Mouse (Mus musculus) neural tube, postnatal 0 days (tissue): ENCODE data around the gene Nr2f6. TPM values are rescaled to one million over a fixed set of nuclear protein-coding genes. Genes with fewer than 3 reads are reported as not detected.

ENCODE experiments used
- polyA plus RNA-seq: library from polyadenylated mRNA; unstranded; fragments of >200 nt; fragmentation: Nextera tagmentation; extraction: Ambion mirVana; gene quantifications from 2 replicates; pipeline ENCODE4 v1.2.1, GENCODE M21; 2015

Gene Nr2f6
- polyA plus RNA-seq = 38.2 and 41.9 TPM in 2 replicates

DNA sequence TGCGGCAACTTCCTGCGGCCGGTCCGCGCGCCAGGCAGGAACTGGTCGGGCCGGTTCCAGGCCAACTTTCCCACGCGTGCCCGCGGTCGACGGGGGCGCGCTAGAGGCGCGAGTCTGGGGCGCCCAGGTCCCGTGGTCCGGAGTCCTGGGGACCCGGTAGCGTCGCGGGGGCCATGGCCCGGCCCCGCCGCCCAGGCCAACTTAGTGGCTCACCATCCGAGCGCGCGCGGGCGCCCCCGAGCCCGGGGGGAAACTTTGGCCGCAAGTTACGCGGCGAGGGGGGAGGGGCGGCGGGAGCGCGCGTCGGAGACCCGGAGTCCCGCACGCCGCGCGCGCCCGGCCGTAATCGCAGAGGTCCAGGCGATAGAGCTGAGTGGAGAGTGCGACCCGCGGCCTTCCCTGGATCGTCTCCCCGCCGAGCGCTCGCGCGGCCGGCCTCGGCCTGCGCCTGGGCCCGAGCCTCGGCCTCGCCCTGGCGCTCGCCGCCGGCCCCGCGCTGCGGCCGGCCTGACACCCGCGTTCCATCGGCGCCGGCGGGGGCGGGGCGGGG lies at the start of gene Nr2f6:
Gene Nr2f6, minus strand, starts transcription at position 540 of the 550 bp plus-strand sequence.

DNA sequence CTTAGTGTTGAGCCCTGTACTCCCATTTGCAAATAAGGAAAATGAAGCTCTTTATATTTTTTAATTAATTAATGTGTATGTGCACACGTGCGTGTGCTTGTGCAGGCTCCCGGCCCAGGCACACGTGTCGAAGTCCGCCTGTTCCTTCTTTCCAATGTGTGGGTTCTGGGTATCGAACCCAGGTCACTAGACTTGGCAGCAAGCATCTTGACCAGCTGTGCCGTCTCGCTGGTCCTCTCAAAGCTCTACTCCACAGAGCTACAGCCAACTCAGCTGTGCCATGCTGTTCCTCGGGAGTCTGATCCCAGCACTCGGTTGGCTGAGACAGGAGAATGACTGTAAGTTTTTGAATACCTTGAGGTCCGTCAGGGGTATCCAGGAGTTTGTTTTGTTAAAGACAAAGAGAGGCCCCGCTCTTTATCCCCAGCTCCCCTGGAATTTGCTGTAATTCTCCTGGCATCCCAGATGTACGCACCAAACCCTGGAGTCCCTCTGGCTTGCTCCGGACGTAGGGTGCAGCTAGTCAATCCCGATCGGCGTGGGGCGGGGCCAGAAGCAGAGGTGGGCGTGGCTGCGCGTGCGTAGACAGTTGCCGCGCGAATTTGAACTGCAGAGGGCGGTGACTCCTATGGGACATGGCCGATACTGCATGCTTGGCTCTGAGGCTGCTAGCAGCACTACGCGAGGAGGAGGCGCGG lies 23.8 kb upstream of the Nr2f6 start, which contains the start of gene Ankle1:
Gene Ankle1, plus strand, starts transcription at position 610 of the 698 bp plus-strand sequence.

GRCm38 (mm10) chr8:71396639-71397305 lies 15.0 kb upstream of the Nr2f6 start, which contains the start of gene Babam1:
Gene Babam1, plus strand, starts transcription at chr8:71396861.

DNA sequence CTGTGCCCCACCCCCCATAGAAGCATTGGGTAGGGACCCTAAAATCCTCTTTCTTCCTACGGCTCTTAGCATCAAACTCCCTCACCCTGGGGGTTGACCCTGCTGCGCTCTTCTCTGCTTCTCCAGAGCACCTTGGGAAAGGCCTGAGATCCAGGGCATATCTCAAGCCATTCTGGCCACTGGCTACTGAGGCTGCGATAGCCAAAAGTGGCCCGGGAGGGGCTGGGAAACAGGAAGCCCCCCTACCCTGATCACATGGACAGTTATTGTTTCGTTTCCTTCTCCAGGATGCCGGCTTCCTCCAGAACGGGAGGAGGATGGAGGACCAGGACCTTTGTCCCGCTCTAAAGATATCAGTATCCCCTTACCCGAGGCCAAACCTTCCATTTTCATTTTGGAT lies 13.9 kb upstream of the Nr2f6 start, which contains the start of gene Ushbp1:
Gene Ushbp1, minus strand, starts transcription at position 174 of the 400 bp plus-strand sequence.

DNA sequence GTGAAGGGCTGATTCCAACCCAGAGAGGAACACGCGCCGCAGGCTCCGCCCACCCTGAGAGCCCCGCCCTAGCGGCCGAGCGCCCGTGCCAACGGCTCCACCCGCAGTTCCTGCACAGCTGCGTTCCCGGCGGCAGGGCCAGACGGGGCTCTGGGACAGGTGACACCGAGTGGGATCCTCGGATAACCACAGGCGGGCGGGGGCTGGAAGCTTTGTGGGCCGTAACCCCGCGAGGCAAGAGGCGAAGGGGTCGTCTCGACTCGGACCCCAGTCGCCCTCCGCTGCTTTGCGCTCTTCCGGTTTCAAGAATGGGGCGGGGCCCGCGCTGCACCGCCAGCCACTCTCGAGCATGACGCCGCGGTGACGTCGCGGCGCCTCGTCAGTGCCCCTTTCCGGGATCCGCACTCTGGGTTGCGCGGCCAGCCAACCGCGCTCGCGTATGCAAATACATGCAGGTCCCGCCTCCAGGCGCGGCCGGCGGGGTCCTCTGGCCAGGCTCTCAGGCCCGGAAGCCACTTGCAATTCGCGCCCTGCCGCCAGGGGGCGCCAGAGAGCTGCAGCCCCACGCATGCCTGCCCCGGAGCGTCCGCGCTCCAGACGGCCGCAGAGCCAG lies 10.4 kb downstream of the Nr2f6 start, which contains the start of gene Ocel1:
Gene Ocel1, plus strand, starts transcription at position 63 of the 613 bp plus-strand sequence.

DNA sequence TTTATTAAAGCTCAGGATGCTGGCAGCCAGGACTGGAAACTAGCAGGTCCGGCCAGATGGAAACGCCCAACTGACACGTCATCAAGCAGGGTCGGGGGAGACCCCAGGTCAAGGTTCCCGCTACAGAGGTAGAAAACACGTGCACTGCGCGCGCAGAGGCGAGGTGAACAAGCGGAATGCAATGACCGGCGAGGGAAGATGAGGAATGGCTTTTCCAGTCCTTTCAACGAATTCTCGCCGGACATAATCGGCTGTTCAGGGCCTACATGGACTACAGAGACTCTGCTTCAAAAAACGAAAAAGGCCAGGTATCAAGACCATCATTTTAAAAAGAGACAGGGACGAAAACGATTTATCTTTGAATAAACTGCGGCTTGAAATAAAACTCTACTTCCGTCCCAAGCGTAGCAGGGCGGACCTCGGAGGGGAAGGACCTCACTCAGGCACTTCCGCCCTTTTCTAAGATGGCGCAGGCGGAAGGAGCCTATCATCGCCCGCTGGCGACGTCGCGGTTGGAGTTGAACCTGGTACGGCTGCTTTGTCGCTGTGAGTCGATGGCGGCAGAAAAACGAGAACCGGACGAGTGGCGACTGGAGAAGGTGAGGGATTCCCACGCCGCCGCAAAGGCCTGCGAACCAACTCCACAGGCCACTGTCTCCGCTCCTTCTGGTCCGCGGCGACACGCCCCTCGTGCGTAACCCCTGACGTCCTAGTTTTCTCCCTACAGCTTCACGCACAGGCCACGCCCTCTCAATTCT lies 14.8 kb downstream of the Nr2f6 start, which contains the start of gene Use1:
Gene Use1, plus strand, starts transcription at position 78 of the 758 bp plus-strand sequence.

Other genes with a start within 250 kb of the Nr2f6 start
- 7.8 and 9.5 TPM in 2 replicates for gene Myo9b, start 109.2 kb downstream of the Nr2f6 start, polyA plus RNA-seq
- gene Haus8, start 109.0 kb downstream of the Nr2f6 start, polyA plus RNA-seq = 51.7 and 55.4 TPM in 2 replicates
- gene Use1, start 15.1 kb downstream of the Nr2f6 start, polyA plus RNA-seq = 130 and 134 TPM in 2 replicates
- gene Ocel1, start 10.7 kb downstream of the Nr2f6 start, polyA plus RNA-seq = 7.0 and 7.8 TPM in 2 replicates
- 4.2 and 5.3 TPM in 2 replicates for gene Ushbp1, start 13.8 kb upstream of the Nr2f6 start, polyA plus RNA-seq
- gene Babam1, start 14.9 kb upstream of the Nr2f6 start, polyA plus RNA-seq = 92.1 and 102 TPM in 2 replicates
- 2.6 TPM in 2 replicates for gene Ankle1, start 24.1 kb upstream of the Nr2f6 start, polyA plus RNA-seq
- gene Abhd8, start 81.7 kb upstream of the Nr2f6 start, polyA plus RNA-seq = 185 and 196 TPM in 2 replicates
- gene Mrpl34, start 83.0 kb upstream of the Nr2f6 start, polyA plus RNA-seq = 148 and 173 TPM in 2 replicates
- 259 and 265 TPM in 2 replicates for gene Dda1, start 87.2 kb upstream of the Nr2f6 start, polyA plus RNA-seq
- 8.4 and 10.0 TPM in 2 replicates for gene Ano8, start 104.0 kb upstream of the Nr2f6 start, polyA plus RNA-seq
- gene Gtpbp3, start 106.1 kb upstream of the Nr2f6 start, polyA plus RNA-seq = 18.4 and 18.7 TPM in 2 replicates
- 15.4 and 15.8 TPM in 2 replicates for gene Plvap, start 129.8 kb upstream of the Nr2f6 start, polyA plus RNA-seq
- not detected in 2 replicates for gene Ccdc194, start 143.8 kb upstream of the Nr2f6 start, polyA plus RNA-seq
- gene Bst2, start 155.5 kb upstream of the Nr2f6 start, polyA plus RNA-seq = 24.3 and 26.4 TPM in 2 replicates
- 89.4 and 91.4 TPM in 2 replicates for gene Mvb12a, start 161.0 kb upstream of the Nr2f6 start, polyA plus RNA-seq
- gene Tmem221, start 176.9 kb upstream of the Nr2f6 start, polyA plus RNA-seq = 0.28 and 0.40 TPM in 2 replicates
- 0.05 and 0.17 TPM in 2 replicates for gene Nxnl1, start 184.6 kb upstream of the Nr2f6 start, polyA plus RNA-seq
- gene Slc27a1, start 186.9 kb upstream of the Nr2f6 start, polyA plus RNA-seq = 143 and 156 TPM in 2 replicates
- gene Pgls, start 210.2 kb upstream of the Nr2f6 start, polyA plus RNA-seq = 262 and 266 TPM in 2 replicates
- 6.7 and 7.2 TPM in 2 replicates for gene Fam129c, start 215.7 kb upstream of the Nr2f6 start, polyA plus RNA-seq
- 64.4 and 77.9 TPM in 2 replicates for gene Colgalt1, start 229.0 kb upstream of the Nr2f6 start, polyA plus RNA-seq